Mouse (Mus musculus) cerebellum, adult 2 months (tissue): Measurements from ENCODE around the gene Rassf3.

Experiments
- CTCF ChIP-seq: fragments of 200-500 bp; IDR thresholded peaks from 2 replicates; pipeline ENCODE4 v1.5.1; 2011; ENCODE audit warnings: low read depth, mild to moderate bottlenecking, control low read depth, low read length, moderate library complexity, borderline replicate concordance; ENCODE audit not compliant: insufficient read depth
- POLR2A ChIP-seq: fragments of 200-500 bp; IDR thresholded peaks from 2 replicates; pipeline ENCODE4 v1.6.1; 2011; ENCODE audit warnings: low read length, control low read depth, borderline replicate concordance; ENCODE audit not compliant: insufficient read depth

- TF ChIP-seq CTCF: no peak
- TF ChIP-seq POLR2A: no peak
Measured at GRCm38 (mm10) chr10:121476968-121477337, 806 bp upstream of the Rassf3 start.
